Comparison of ENCODE assay signal across 10 mouse cellular contexts in genomic region chr14:45648144-45648543, GRCm38 (mm10).
"Had no signal": no experiment of that assay in that cellular context is flagged by ENCODE, and none has a peak within 500 bp of the region (broad histone marks: within the 10 kb centered on the region; RNA-seq: fewer than 3 reads in every experiment).

No protein-coding gene starts in this region.

- H3K9ac ChIP-seq: limb, embryonic 13.5 days; liver, embryonic 14.5 days; midbrain, embryonic 12.5 days; neural tube, embryonic 15.5 days had no signal

- H3K36me3 ChIP-seq: limb, embryonic 13.5 days; midbrain, embryonic 12.5 days; neural tube, embryonic 15.5 days had no signal

- H3K27ac ChIP-seq: limb, embryonic 13.5 days; liver, embryonic 14.5 days had no signal

- DNase-seq: left cerebral cortex, postnatal 4 days; lung, adult 18-20 months; right cerebral cortex, adult 18-20 months; right cerebral cortex, postnatal 25 days; thymus, adult 18-20 months had no signal

- H3K4me2 ChIP-seq: limb, embryonic 13.5 days; midbrain, embryonic 12.5 days; neural tube, embryonic 15.5 days had no signal

- H3K4me3 ChIP-seq: limb, embryonic 13.5 days; midbrain, embryonic 12.5 days; myocyte; neural tube, embryonic 15.5 days had no signal

- H3K27me3 ChIP-seq: limb, embryonic 13.5 days; midbrain, embryonic 12.5 days; neural tube, embryonic 15.5 days had no signal

- H3K9me3 ChIP-seq: limb, embryonic 13.5 days; midbrain, embryonic 12.5 days; neural tube, embryonic 15.5 days had no signal
